Mouse (Mus musculus) CH12.LX (cell line): ENCODE results near the gene Syne3. TPM values are rescaled to one million over a fixed set of nuclear protein-coding genes. Genes with fewer than 3 reads are reported as not detected.

ENCODE experiments used
- DNase-seq: peaks from one replicate; pipeline ENCODE4 v3.0.0-alpha.2; 2013; ENCODE audit errors: extremely low read depth
- H3K27ac ChIP-seq: 2 replicates; pipeline ENCODE4 v1.5.1; 2012; ENCODE audit warnings: low read depth, mild to moderate bottlenecking, control low read depth, moderate library complexity; ENCODE audit not compliant: insufficient read depth
- H3K27me3 ChIP-seq: replicated peaks from 2 replicates; pipeline ENCODE3; 2012; ENCODE audit warnings: inconsistent platforms
- H3K36me3 ChIP-seq, 2 experiments: replicated peaks in 1 of 2; 2 replicates each; pipeline versions ENCODE3 to v1.6.1; 2012; ENCODE audit warnings: inconsistent platforms in 1 of 2, low read length in 1 of 2, mild to moderate bottlenecking in 1 of 2, mixed read lengths in 1 of 2, moderate library complexity in 1 of 2; ENCODE audit not compliant: control insufficient read depth in 1 of 2, insufficient read depth in 1 of 2
- H3K4me1 ChIP-seq, 2 experiments: 2 replicates each; pipeline ENCODE4 v1.6.1; 2012; ENCODE audit warnings: inconsistent platforms in 1 of 2, moderate library complexity in 1 of 2; ENCODE audit not compliant: insufficient read depth in 2 of 2, control insufficient read depth in 1 of 2
- H3K4me2 ChIP-seq: 2 replicates; pipeline ENCODE4 v1.6.1; 2012; ENCODE audit warnings: low read depth, mild to moderate bottlenecking, control low read depth; ENCODE audit not compliant: poor library complexity, insufficient read depth, severe bottlenecking
- H3K4me3 ChIP-seq, 3 experiments: fragments of 150-350 bp in 1 of 3; sonication (generic) in 1 of 3; replicated peaks in 1 of 3; 2 replicates each; pipeline versions ENCODE3 to v1.5.1; 2011 to 2012; ENCODE audit warnings: low read depth in 2 of 3, low read length in 2 of 3, mild to moderate bottlenecking in 2 of 3, moderate library complexity in 2 of 3, control low read depth in 1 of 3, improper control_type of control experiment in 1 of 3, inconsistent platforms in 1 of 3, mixed read lengths in 1 of 3; ENCODE audit not compliant: poor library complexity in 1 of 3
- H3K79me2 ChIP-seq: replicated peaks from 2 replicates; pipeline ENCODE4 v1.6.1; 2012; ENCODE audit warnings: mild to moderate bottlenecking, moderate library complexity; ENCODE audit not compliant: control insufficient read depth, poor library complexity, insufficient read depth, severe bottlenecking; ENCODE audit errors: extremely low read depth
- H3K9ac ChIP-seq: 2 replicates; pipeline ENCODE4 v1.6.1; 2012; ENCODE audit warnings: low read depth, mild to moderate bottlenecking, control low read depth, moderate library complexity; ENCODE audit not compliant: insufficient read depth
- H3K9me3 ChIP-seq: replicated peaks from 2 replicates; pipeline ENCODE3; 2012; ENCODE audit warnings: low read length, inconsistent platforms, mixed read lengths
- BHLHE40 ChIP-seq: IDR thresholded peaks from 2 replicates; pipeline ENCODE4 v1.6.1; 2011; ENCODE audit warnings: mild to moderate bottlenecking, low read depth, low read length, improper control_type of control experiment
- CTCF ChIP-seq, 2 experiments: IDR thresholded peaks in 1 of 2; conservative IDR thresholded peaks in 1 of 2; 2 replicates each; pipeline ENCODE4 v1.5.1; 2011 to 2012; ENCODE audit warnings: low read depth in 2 of 2, low read length in 2 of 2, improper control_type of control experiment in 1 of 2, inconsistent platforms in 1 of 2, mild to moderate bottlenecking in 1 of 2, moderate library complexity in 1 of 2
- EP300 ChIP-seq: IDR thresholded peaks from 2 replicates; pipeline ENCODE4 v1.6.1; 2011; ENCODE audit warnings: low read length, improper control_type of control experiment
- ETS1 ChIP-seq: conservative IDR thresholded peaks from 2 replicates; pipeline ENCODE4 v1.6.1; 2012; ENCODE audit warnings: low read depth, mild to moderate bottlenecking, inconsistent platforms, low read length, improper control_type of control experiment, moderate library complexity
- GABPA ChIP-seq: IDR thresholded peaks from 2 replicates; pipeline ENCODE4 v1.6.1; 2012; ENCODE audit warnings: low read depth, low read length, improper control_type of control experiment, inconsistent platforms; ENCODE audit not compliant: insufficient replicate concordance
- IRF4 ChIP-seq: IDR thresholded peaks from 2 replicates; pipeline ENCODE4 v1.6.1; 2014; ENCODE audit warnings: low read depth, mild to moderate bottlenecking, inconsistent platforms, low read length, improper control_type of control experiment
- JUN ChIP-seq: IDR thresholded peaks from 2 replicates; pipeline ENCODE4 v1.6.1; 2011; ENCODE audit warnings: low read depth, mild to moderate bottlenecking, low read length, improper control_type of control experiment, moderate library complexity; ENCODE audit not compliant: insufficient read depth
- JUND ChIP-seq: conservative IDR thresholded peaks from 2 replicates; pipeline ENCODE4 v1.6.1; 2011; ENCODE audit warnings: low read depth, low read length, improper control_type of control experiment
- KAT2A ChIP-seq: IDR thresholded peaks from 2 replicates; pipeline ENCODE4 v1.6.1; 2012; ENCODE audit warnings: low read length, improper control_type of control experiment, inconsistent platforms; ENCODE audit not compliant: insufficient replicate concordance
- MAZ ChIP-seq: IDR thresholded peaks from 2 replicates; pipeline ENCODE4 v1.6.1; 2012; ENCODE audit warnings: low read depth, mild to moderate bottlenecking, inconsistent platforms, low read length, improper control_type of control experiment, moderate library complexity
- MEF2A ChIP-seq: IDR thresholded peaks from 2 replicates; pipeline ENCODE4 v1.6.1; 2014; ENCODE audit warnings: low read depth, mild to moderate bottlenecking, inconsistent platforms, low read length, improper control_type of control experiment, borderline replicate concordance
- MXI1 ChIP-seq: IDR thresholded peaks from 2 replicates; pipeline ENCODE4 v1.6.1; 2011; ENCODE audit warnings: mild to moderate bottlenecking, low read depth, low read length, improper control_type of control experiment
- MYC ChIP-seq: IDR thresholded peaks from 2 replicates; pipeline ENCODE4 v1.6.1; 2011; ENCODE audit warnings: low read depth, mild to moderate bottlenecking, improper control_type of control experiment, low read length
- NELFE ChIP-seq: IDR thresholded peaks from 2 replicates; pipeline ENCODE4 v1.6.1; 2011; ENCODE audit warnings: low read depth, low read length, improper control_type of control experiment
- NRF1 ChIP-seq: IDR thresholded peaks from 2 replicates; pipeline ENCODE4 v1.6.1; 2014; ENCODE audit warnings: low read depth, mild to moderate bottlenecking, inconsistent platforms, low read length, improper control_type of control experiment, moderate library complexity
- PAX5 ChIP-seq: IDR thresholded peaks from 2 replicates; pipeline ENCODE4 v1.6.1; 2012; ENCODE audit warnings: low read length, inconsistent platforms, mixed read lengths
- RAD21 ChIP-seq: IDR thresholded peaks from 2 replicates; pipeline ENCODE4 v1.6.1; 2011; ENCODE audit warnings: low read depth, mild to moderate bottlenecking, low read length, improper control_type of control experiment, moderate library complexity
- RCOR1 ChIP-seq: conservative IDR thresholded peaks from 2 replicates; pipeline ENCODE4 v1.6.1; 2012; ENCODE audit warnings: low read depth, mild to moderate bottlenecking, inconsistent platforms, low read length, improper control_type of control experiment
- SIN3A ChIP-seq: IDR thresholded peaks from 2 replicates; pipeline ENCODE4 v1.6.1; 2012; ENCODE audit warnings: low read length, improper control_type of control experiment, inconsistent platforms
- SMC3 ChIP-seq: IDR thresholded peaks from 2 replicates; pipeline ENCODE4 v1.6.1; 2011; ENCODE audit warnings: low read depth, low read length, improper control_type of control experiment
- TBP ChIP-seq: conservative IDR thresholded peaks from 2 replicates; pipeline ENCODE4 v1.6.1; 2011; ENCODE audit warnings: low read depth, low read length, improper control_type of control experiment
- TCF12 ChIP-seq: IDR thresholded peaks from 2 replicates; pipeline ENCODE4 v1.6.1; 2014; ENCODE audit warnings: low read depth, mild to moderate bottlenecking, inconsistent platforms, low read length, improper control_type of control experiment
- ZC3H11A ChIP-seq: IDR thresholded peaks from 2 replicates; pipeline ENCODE4 v1.6.1; 2012; ENCODE audit warnings: low read depth, mild to moderate bottlenecking, inconsistent platforms, low read length, improper control_type of control experiment
- ZKSCAN1 ChIP-seq: IDR thresholded peaks from 2 replicates; pipeline ENCODE4 v1.6.1; 2012; ENCODE audit warnings: low read depth, inconsistent platforms, low read length, improper control_type of control experiment, borderline replicate concordance
- ZNF384 ChIP-seq: IDR thresholded peaks from 2 replicates; pipeline ENCODE4 v1.6.1; 2012; ENCODE audit warnings: low read depth, low read length, improper control_type of control experiment, inconsistent platforms
- dilution Hi-C: fragments of 300-500 bp; cut with MboI; formaldehyde crosslinking; loops from 2 replicates; pipeline ENCODE4 v1.14.3; 2020; ENCODE audit warnings: low sequenced_read_pairs; ENCODE audit not compliant: extremely low pct_unique_long_range_greater_than_20kb, extremely low pct_ligation_motif_present
- in situ Hi-C: fragments of 300-500 bp; cut with MboI; formaldehyde crosslinking; loops from 3 replicates; pipeline ENCODE4 v1.14.3; 2019; ENCODE audit warnings: low sequenced_read_pairs, low pct_ligation_motif_present, low pct_unique_long_range_greater_than_20kb, mixed read lengths
- polyA plus RNA-seq: library from polyadenylated mRNA; unstranded; fragments of >175 nt; gene quantifications from 2 replicates; pipeline ENCODE4 v1.2.1, GENCODE M21; 2012; ENCODE audit warnings: low read depth; ENCODE audit not compliant: insufficient read length
- total RNA-seq, 2 experiments: library from RNA; depleted of rRNA; stranded (reverse); fragments of 300-350 nt in 1 of 2; fragments of >200 nt in 1 of 2; gene quantifications; 2 replicates each; pipeline ENCODE4 v1.2.3; 2012 to 2014

The Syne3 gene
- total and polyA plus RNA-seq, 3 experiments = 5.3 to 18.7 (median 7.3) TPM

DNA sequence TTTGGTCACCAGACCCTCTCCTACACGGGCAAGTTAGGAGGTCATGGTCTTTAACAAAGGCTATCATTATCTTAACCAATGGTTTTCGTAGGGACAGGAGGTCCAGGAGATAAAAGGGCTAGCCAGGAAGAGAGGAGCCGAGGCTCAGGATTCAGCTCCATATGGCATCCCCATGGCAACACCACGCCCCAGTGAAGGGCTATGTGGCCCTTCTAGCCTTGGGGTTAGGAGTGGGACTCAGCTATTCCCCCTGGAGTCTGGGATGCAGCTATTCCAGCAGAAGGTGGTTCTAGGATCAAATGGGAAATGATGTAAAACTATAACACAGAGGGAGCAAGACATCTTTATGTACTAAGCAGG lies 69.6 kb downstream of the Syne3 start:
- Histone ChIP-seq H3K79me2 (no peaks in the 10 kb centered on the region), H3K36me3 (peaks cover 68 to 88% of the 10 kb centered on the region in 2 experiments), H3K4me1 (no peaks in the 10 kb centered on the region), H3K9ac (no peak overlapping the region), H3K27ac (no peak overlapping the region), H3K4me2 (no peak overlapping the region), H3K4me3 (no peak overlapping the region), H3K9me3 (peaks cover 7% of the 10 kb centered on the region), H3K27me3 (no peaks in the 10 kb centered on the region)
- no peak for DNase-seq
- in situ Hi-C loops = loop anchor here (25.0 kb wide), 1 partner anchor 503 kb away; no protein-coding TSS in a partner anchor
- dilution Hi-C loops = no loop called here
- no peak for TF ChIP-seq BHLHE40
- no peak for TF ChIP-seq ZNF384
- TF ChIP-seq IRF4 = no peak
- TF ChIP-seq MEF2A = no peak
- TF ChIP-seq EP300 = no peak
- TF ChIP-seq SMC3 = no peak
- no peak for TF ChIP-seq TCF12
- no peak for TF ChIP-seq TBP
- no peak for TF ChIP-seq MXI1

DNA sequence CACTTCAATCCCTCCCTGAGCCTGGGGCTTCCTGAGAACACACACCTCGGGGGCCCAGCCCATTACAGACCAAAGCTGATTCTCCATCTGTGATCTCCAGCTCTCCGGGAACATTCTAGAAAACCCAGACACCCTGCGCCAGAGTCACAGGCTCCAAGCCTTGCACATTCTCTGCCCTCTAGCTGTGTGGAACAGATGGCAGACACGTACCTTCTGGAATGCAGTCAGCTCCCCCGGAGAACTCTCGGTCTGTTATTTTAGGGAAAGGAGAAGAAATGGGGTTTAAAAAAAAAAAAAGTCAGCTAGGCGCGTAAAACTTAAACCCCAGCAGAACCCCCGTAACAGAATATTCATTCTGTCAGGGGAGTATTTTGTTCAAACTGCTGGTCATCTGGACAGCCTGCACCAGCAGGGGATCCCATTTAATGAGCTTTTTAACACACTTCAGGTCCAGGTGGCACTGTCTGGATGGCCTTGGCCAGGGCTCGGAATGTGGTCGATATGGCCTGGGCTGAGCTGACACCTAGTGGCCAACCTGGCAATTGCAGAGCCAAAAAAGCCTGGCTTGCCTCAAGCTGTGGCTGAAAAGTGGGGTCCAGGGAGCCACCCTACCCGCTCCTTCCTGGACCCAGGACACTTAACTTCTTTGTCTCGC lies 70.1 kb downstream of the Syne3 start:
- Histone ChIP-seq H3K4me2 (no peak overlapping the region), H3K4me3 (no peak overlapping the region), H3K4me1 (no peaks in the 10 kb centered on the region), H3K9ac (no peak overlapping the region), H3K27ac (no peak overlapping the region), H3K27me3 (no peaks in the 10 kb centered on the region), H3K9me3 (peaks cover 7% of the 10 kb centered on the region), H3K36me3 (peaks cover 63 to 83% of the 10 kb centered on the region in 2 experiments), H3K79me2 (no peaks in the 10 kb centered on the region)
- TF ChIP-seq RCOR1 (no peak), JUN (no peak), TCF12 (no peak), MYC (no peak), MAZ (no peak), JUND (no peak), SIN3A (no peak), RAD21 (peak; percentile 81), ZC3H11A (no peak), GABPA (no peak), NRF1 (no peak), BHLHE40 (no peak), KAT2A (no peak), NELFE (no peak), SMC3 (peak; percentile 74), MEF2A (no peak), EP300 (no peak), PAX5 (no peak), ETS1 (no peak), ZKSCAN1 (no peak), CTCF (conservative IDR thresholded peaks at IDR 0.05 in 1 of 2, IDR thresholded peaks at IDR 0.05 in 1 of 2; ENCODE audit: low read depth in 2 of 2, low read length in 2 of 2) (peak; percentile 69 to 89)
- dilution Hi-C loops = no loop called here
- in situ Hi-C loops = loop anchor here (5.0 to 25.0 kb wide), 3 partner anchors 117 to 502 kb away; partner anchors contain the start of gene Dicer1
- DNase-seq = peak; percentile 46
